Mouse (Mus musculus) layer of hippocampus, postnatal 36 days (tissue): ENCODE results near the gene Rpl18a. TPM values are rescaled to one million over a fixed set of nuclear protein-coding genes. Genes with fewer than 3 reads are reported as not detected.

Experiments
- DNase-seq, 2 experiments: peaks; one replicate each; pipeline ENCODE4 v3.0.0; 2022
- total RNA-seq, 2 experiments: library from RNA; stranded (reverse); gene quantifications; 2 replicates each; pipeline ENCODE4 v1.2.3; 2021

Gene Rpl18a
- total RNA-seq, result 100 to 1,000 TPM; 659 to 685 TPM

GRCm38 (mm10) chr8:70897021-70897680, at the start of gene Rpl18a:
Gene Rpl18a (minus strand): TSS chr8:70897412.
- peak; percentile 95 to 96 for DNase-seq

GRCm38 (mm10) chr8:70943187-70943586, 46.0 kb upstream of the Rpl18a start:
- no peak for DNase-seq

- no peak for DNase-seq
Measured at GRCm38 (mm10) chr8:70941478-70941877, 44.3 kb upstream of the Rpl18a start.

GRCm38 (mm10) chr8:70937200-70937599, 40.0 kb upstream of the Rpl18a start:
- DNase-seq, result no peak

GRCm38 (mm10) chr8:70934786-70935185, 37.6 kb upstream of the Rpl18a start:
- peak in 1 of 2 experiments; percentile 44 for DNase-seq

GRCm38 (mm10) chr8:70933036-70933435, 35.8 kb upstream of the Rpl18a start:
- no peak for DNase-seq

- DNase-seq, result no peak
Measured at GRCm38 (mm10) chr8:70931731-70932130, 34.5 kb upstream of the Rpl18a start.

- DNase-seq, result no peak
Measured at GRCm38 (mm10) chr8:70928778-70929322, 31.6 kb upstream of the Rpl18a start.

- no peak for DNase-seq
Measured at GRCm38 (mm10) chr8:70928096-70928495, 30.9 kb upstream of the Rpl18a start.

- DNase-seq, result no peak
Measured at GRCm38 (mm10) chr8:70926396-70926795, 29.2 kb upstream of the Rpl18a start.

- no peak for DNase-seq
Measured at GRCm38 (mm10) chr8:70925754-70926153, 28.5 kb upstream of the Rpl18a start.

GRCm38 (mm10) chr8:70924151-70924550, 26.9 kb upstream of the Rpl18a start:
- peak; percentile 0 to 1 for DNase-seq

- no peak for DNase-seq
Measured at GRCm38 (mm10) chr8:70920049-70920922, 23.1 kb upstream of the Rpl18a start.

GRCm38 (mm10) chr8:70914704-70915103, 17.5 kb upstream of the Rpl18a start:
- no peak for DNase-seq

- DNase-seq, result no peak
Measured at GRCm38 (mm10) chr8:70913523-70913922, 16.3 kb upstream of the Rpl18a start.

GRCm38 (mm10) chr8:70912955-70913354, 15.7 kb upstream of the Rpl18a start:
- no peak for DNase-seq

GRCm38 (mm10) chr8:70911596-70911995, 14.4 kb upstream of the Rpl18a start:
- DNase-seq, result no peak

- no peak for DNase-seq
Measured at GRCm38 (mm10) chr8:70907518-70907917, 10.3 kb upstream of the Rpl18a start.

GRCm38 (mm10) chr8:70905831-70906736, 8.9 kb upstream of the Rpl18a start, which contains the start of gene Map1s:
Gene Map1s (plus strand): TSS chr8:70905932.
- DNase-seq, result peak; percentile 83

- no peak for DNase-seq
Measured at GRCm38 (mm10) chr8:70905463-70905830, 8.2 kb upstream of the Rpl18a start.

- no peak for DNase-seq
Measured at GRCm38 (mm10) chr8:70904532-70904931, 7.3 kb upstream of the Rpl18a start.

GRCm38 (mm10) chr8:70903582-70903981, 6.4 kb upstream of the Rpl18a start:
- no peak for DNase-seq
